Mouse (Mus musculus): ENCODE measurements around the gene Kcnab2. TPM values are rescaled to one million over a fixed set of nuclear protein-coding genes. Genes with fewer than 3 reads are reported as not detected.
A peak's percentile ranks its signal among the peaks of the same experiment; 100 is the strongest.

Kcnab2 gene
- polyA plus RNA-seq, 1 experiment from 2014 or later = 7.3 TPM

DNA sequence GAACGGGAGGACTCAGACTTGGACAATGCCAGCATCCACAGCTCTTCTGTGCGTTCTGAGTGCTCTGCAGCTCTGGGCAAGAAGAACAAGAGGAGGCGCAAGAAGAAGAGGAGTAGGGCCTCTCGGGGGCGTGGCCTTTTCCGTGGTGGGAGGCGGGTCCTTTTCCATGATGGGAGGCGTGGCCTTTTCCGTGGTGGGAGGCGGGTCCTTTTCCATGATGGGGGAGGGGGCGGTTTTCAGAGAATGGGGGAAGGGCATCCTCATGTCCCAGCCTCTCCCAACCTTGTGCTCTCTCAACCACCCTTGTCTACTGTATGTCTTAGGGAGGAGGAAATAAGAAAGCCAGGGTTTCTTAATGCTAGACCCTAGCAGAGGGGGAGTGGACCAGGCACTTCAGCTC, 118.0 kb downstream of the Kcnab2 start:
- DNase-seq (ENCODE audit: low spot score) = no peak
- H3K4me3 ChIP-seq = no peak overlapping the region
- WGBS = 7% methylated on average over 11 of the region's 11 CpGs
- H3K36me3 ChIP-seq (replicated peaks) = no peaks in the 10 kb centered on the region
- H3K27ac ChIP-seq (replicated peaks) = no peak overlapping the region
- no peaks in the 10 kb centered on the region for H3K9me3 ChIP-seq
- H3K27me3 ChIP-seq (replicated peaks; ENCODE audit: low read depth, poor library complexity, severe bottlenecking) = peaks cover 36% of the 10 kb centered on the region
- H3K4me1 ChIP-seq = peaks cover 26% of the 10 kb centered on the region

DNA sequence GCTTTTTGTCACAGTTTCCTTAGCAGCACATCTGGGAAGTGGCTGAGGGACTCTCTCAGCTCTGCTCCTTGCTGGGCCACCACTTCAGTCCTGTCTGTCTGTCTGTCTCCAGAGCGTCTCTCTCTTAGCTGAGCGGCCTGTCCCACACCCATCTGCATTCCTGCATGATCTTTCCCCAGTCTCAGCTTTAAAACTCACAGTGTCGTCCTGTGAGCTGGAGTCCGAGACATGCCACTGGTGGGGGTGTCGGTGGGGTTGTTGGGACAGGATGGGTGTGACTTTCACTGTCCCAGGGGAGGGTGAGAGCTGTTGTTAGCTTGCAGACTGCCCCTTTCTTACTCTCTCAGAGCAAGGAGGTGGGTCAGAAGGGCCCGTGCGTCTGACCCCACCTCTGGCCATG, 122.0 kb downstream of the Kcnab2 start:
- peaks cover 44% of the 10 kb centered on the region for H3K27me3 ChIP-seq (replicated peaks; ENCODE audit: low read depth, poor library complexity, severe bottlenecking)
- WGBS = 82% methylated on average over 7 of the region's 7 CpGs

DNA sequence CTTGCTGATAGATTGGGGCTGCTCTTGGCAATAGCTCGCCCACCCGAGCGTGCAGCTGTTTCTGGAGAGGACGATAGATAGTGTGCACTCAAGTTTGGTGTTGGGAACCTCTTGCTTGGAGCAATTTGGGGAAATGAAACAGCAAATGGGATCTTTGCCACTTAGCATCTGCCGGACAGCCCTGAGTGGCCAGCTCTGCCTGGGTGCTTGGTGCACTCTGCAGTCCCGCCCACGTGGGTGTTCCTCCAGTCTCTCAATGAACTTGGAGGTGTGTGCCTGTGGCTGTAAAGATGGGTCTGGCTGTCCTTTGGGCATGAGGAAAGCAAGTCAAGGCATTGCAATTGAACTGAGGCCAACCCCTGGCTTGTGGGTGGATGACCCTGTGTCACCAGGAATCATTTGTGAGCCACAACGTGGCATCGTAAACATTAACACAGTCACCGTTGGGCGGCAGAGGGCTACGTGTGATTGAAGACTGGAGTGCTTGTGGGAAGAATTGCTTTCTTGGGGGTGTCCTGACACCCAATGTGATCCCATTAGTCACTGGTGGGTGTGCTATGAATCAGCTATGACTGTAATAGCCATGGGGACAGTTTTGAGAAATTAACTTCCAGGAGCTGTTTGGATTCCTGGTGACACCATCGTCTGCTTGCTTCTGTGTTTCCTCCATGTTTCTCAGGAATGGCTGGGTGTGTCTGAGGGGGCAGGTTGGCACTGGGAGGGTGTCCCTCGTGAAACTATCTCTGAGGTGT, 123.6 kb downstream of the Kcnab2 start:
- WGBS = 85% methylated on average over 14 of the region's 14 CpGs
- Histone ChIP-seq H3K27me3 (replicated peaks; ENCODE audit: low read depth, poor library complexity, severe bottlenecking) (peaks cover 44% of the 10 kb centered on the region), H3K36me3 (replicated peaks) (no peaks in the 10 kb centered on the region), H3K4me3 (no peak overlapping the region), H3K27ac (replicated peaks) (no peak overlapping the region), H3K4me1 (peaks cover 18% of the 10 kb centered on the region), H3K9me3 (no peaks in the 10 kb centered on the region)
- no peak for DNase-seq (ENCODE audit: low spot score)

More for the DNA sequence above, 122.0 kb downstream of the Kcnab2 start:
- no peak for DNase-seq (ENCODE audit: low spot score)
- Histone ChIP-seq H3K4me1 (peaks cover 20% of the 10 kb centered on the region), H3K4me3 (no peak overlapping the region), H3K27ac (replicated peaks) (no peak overlapping the region), H3K36me3 (replicated peaks) (no peaks in the 10 kb centered on the region), H3K9me3 (no peaks in the 10 kb centered on the region)

DNA sequence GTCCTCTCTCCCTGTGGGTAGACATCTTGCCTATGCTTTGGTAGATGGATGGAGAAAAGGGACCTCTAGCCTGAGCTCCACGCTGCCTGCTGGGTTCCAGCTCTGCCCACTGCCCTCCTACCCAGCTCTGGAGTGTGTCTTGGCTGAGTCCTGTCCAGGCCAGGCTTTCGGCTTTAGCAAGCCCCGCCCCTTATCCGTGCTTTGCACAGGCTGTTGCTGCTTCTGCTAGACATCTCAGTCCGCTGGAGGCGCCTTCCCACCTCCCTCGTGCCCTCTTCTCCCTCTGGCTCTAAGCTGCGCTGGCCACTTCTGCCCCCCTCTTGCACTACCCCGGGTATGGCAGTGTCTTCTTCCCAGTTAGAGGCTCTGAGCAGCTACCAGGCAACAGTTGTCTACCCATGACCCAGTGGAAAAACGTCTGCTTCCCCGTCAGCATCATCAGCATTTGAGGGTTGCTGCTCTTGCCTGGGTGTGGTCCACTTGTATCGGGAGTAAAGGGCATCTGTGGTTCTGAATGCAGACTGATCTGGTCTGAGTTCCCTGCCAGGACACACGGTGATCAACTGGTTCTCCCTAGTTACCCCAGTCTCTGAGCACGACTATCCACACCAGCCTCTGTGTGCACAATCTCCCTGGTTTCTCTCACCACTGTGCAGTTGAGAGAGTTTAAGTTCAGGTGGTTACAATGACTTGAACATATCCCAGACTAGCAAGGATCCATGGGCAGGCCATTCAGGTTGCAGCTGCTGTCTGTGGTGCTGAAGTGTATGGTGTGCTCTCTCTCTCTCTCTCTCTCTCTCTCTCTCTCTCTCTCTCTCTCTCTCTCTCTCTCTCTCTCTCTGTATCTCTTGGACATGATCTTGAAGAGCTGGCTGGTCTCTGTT, 126.0 kb downstream of the Kcnab2 start:
- Histone ChIP-seq H3K27me3 (replicated peaks; ENCODE audit: low read depth, poor library complexity, severe bottlenecking) (peaks cover 51% of the 10 kb centered on the region), H3K36me3 (replicated peaks) (no peaks in the 10 kb centered on the region), H3K9me3 (no peaks in the 10 kb centered on the region), H3K27ac (replicated peaks) (no peak overlapping the region), H3K4me3 (no peak overlapping the region), H3K4me1 (peaks cover 18% of the 10 kb centered on the region)
- DNase-seq (ENCODE audit: low spot score) = peak; percentile 49
- 15% methylated on average over 14 of the region's 14 CpGs for WGBS

DNA sequence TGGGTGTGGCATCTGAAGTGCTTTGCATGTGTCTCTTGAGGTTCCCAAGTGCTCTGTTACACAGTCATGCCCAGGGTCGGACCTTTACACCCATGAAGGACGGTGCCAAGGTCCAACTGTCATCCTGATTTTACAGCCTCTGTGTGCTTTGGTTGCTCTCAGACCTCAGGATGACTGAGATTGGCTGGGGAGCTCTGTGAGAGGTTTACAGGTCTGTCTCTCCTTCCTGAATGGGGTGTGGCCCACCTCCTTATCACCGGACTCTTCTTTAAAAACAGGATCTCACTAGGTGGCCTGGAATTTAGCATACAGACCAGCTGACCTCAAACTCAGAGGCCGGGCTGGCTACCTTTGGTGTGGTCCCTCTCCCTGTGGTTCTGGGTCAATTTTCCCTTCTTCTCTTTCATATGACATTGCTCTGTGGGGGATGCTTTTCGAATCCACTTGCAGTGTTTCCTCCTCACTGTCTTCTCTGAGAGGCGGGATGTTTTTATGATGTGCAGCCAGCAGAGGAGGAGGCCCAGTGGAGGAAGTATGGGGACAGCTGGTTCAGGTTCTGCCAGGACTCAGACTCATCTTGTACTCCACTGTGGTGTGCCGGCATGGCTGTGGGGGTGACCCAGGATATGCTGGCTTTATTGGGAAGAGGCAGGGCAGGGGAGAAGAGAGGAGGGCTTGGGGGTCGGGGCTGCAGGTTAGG, 126.8 kb downstream of the Kcnab2 start:
- Histone ChIP-seq H3K27ac (replicated peaks) (no peak overlapping the region), H3K36me3 (replicated peaks) (no peaks in the 10 kb centered on the region), H3K4me1 (peaks cover 18% of the 10 kb centered on the region), H3K4me3 (no peak overlapping the region), H3K27me3 (replicated peaks; ENCODE audit: low read depth, poor library complexity, severe bottlenecking) (peaks cover 51% of the 10 kb centered on the region), H3K9me3 (no peaks in the 10 kb centered on the region)
- 42% methylated on average over 8 of the region's 8 CpGs for WGBS
- DNase-seq (ENCODE audit: low spot score) = no peak

DNA sequence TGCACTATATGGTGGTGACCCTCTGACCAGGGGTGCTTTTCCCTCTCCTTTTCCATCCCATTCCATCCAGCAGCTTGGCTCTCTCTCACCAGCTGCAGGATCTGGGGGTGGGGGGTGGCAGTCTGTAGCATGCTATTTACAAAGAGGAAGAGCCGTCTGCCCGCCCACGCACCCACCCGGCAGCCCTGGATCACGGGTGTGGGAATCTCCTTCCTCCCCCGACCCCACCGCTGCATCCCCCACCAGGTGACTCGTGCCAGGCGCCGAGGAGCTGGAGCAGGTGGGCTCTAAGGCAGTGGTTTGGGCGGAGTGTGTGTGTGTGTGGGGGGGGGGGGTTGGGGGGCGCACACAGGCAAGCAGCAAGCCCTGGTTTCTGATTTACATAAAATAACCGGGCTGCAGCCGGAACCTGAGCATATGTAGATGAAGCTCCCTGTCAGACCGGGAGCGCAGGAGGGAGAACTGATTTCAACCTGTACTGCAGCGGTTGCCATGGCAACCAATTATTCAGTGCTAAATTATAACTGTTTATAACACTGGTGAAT, 127.8 kb downstream of the Kcnab2 start:
- WGBS = 17% methylated on average over 17 of the region's 17 CpGs
- peaks cover 57% of the 10 kb centered on the region for H3K27me3 ChIP-seq (replicated peaks; ENCODE audit: low read depth, poor library complexity, severe bottlenecking)
- H3K36me3 ChIP-seq (replicated peaks) = no peaks in the 10 kb centered on the region
- DNase-seq (ENCODE audit: low spot score) = no peak
- H3K27ac ChIP-seq (replicated peaks) = no peak overlapping the region
- H3K4me1 ChIP-seq = peaks cover 23% of the 10 kb centered on the region
- H3K9me3 ChIP-seq = no peaks in the 10 kb centered on the region
- H3K4me3 ChIP-seq = no peak overlapping the region

DNA sequence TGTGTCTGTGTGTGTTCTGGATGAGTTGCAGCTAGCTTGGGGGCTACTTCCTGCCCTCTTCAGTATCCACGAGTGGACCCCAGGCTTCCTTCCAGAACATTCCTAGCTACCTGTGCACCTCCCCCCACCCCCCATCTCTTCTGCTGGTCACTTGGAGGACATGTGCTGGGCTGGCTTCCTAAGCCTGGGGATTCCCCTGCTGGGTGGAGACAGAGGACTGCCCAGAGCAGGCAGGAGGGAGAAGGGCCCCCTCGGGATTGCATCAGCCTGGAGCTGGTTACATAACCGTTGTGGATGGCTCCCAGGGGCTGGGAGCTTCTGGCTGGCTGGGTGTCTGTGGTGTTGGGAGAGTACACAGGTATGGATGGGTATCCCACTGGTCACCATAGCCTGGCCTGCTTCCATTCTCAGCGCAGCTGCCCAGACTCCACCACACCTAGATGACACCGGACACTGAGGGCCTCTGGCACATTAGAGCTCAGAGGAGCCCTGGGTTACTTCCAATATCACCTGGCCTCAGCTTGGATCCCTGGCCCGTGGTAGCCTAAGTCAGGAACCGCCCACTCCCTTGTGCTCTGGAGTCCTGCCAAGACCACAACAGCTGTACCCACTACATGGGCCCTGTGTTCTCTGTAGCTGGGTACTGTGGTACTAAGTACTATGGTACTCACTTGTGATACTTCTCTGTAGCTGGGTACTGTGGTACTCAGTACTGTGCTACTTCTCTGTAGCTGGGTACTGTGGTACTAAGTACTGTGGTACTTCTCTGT, 132.4 kb downstream of the Kcnab2 start:
- WGBS = 57% methylated on average over 7 of the region's 7 CpGs
- H3K4me1 ChIP-seq = peaks cover 32% of the 10 kb centered on the region

DNA sequence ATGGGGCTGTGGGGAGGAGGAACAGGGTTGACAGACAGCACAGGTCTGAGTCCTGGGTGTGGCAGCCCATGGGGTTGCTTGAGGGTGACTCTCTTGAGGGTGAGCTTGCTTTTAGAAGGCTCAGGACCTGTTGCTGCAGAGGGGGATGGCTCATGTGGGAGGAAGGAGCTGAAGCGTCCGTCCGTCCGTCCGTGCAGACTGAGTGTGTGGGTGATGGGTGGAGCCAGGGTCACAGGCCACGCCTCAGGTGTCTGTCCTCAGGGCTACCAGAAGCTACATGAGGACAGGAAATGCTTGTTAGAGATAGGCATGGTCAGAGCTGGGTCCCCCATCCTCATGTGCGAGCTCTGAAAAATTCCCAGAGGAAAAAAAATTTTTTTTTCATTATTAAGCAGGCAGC, 133.0 kb downstream of the Kcnab2 start:
- DNase-seq (ENCODE audit: low spot score) = no peak
- H3K4me3 ChIP-seq = no peak overlapping the region
- H3K36me3 ChIP-seq (replicated peaks) = no peaks in the 10 kb centered on the region
- H3K4me1 ChIP-seq = peaks cover 32% of the 10 kb centered on the region
- 61% methylated on average over 7 of the region's 7 CpGs for WGBS
- H3K9me3 ChIP-seq = no peaks in the 10 kb centered on the region
- peaks cover 79% of the 10 kb centered on the region for H3K27me3 ChIP-seq (replicated peaks; ENCODE audit: low read depth, poor library complexity, severe bottlenecking)
- no peak overlapping the region for H3K27ac ChIP-seq (replicated peaks)

More for the DNA sequence above, 132.4 kb downstream of the Kcnab2 start:
- Histone ChIP-seq H3K4me3 (no peak overlapping the region), H3K27me3 (replicated peaks; ENCODE audit: low read depth, poor library complexity, severe bottlenecking) (peaks cover 79% of the 10 kb centered on the region), H3K27ac (replicated peaks) (no peak overlapping the region), H3K36me3 (replicated peaks) (no peaks in the 10 kb centered on the region), H3K9me3 (no peaks in the 10 kb centered on the region)
- DNase-seq (ENCODE audit: low spot score) = no peak

DNA sequence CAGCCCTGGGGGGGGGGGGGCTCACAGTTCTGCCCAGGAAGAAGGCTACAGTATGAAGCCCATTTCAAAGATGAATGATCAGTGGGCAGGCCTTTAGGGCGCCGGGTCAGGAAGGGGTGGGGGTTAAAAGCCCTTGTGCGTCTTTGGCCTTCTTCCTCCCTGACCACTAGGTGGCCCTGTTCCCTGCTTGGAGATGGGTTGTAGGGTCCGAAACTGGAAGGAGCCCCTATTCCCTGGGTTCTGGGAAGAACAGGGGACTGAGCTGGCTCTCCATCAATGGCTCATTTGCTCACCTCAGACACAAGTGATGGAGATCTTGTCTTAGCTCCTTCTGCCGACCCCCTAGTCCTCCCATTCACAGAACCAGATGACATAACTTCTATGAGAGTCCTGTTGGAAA, 134.4 kb downstream of the Kcnab2 start:
- Histone ChIP-seq H3K4me1 (peaks cover 44% of the 10 kb centered on the region), H3K27ac (replicated peaks) (no peak overlapping the region), H3K4me3 (no peak overlapping the region), H3K9me3 (no peaks in the 10 kb centered on the region), H3K27me3 (replicated peaks; ENCODE audit: low read depth, poor library complexity, severe bottlenecking) (peaks cover 79% of the 10 kb centered on the region), H3K36me3 (replicated peaks) (no peaks in the 10 kb centered on the region)
- WGBS = 13% methylated on average over 5 of the region's 5 CpGs
- peak; percentile 47 for DNase-seq (ENCODE audit: low spot score)

Data from embryonic facial prominence, embryonic 10.5 days (tissue).